Mouse (Mus musculus): ENCODE measurements at regions not wholly inside any gene's neighbourhood (a gene's known extent, or its start where the extent isn't known, plus 50 kb on each side); places are given as distances from the start of the nearest gene placed in this dataset.
"Not testable (repeated sequence)": the region's sequence is repeated elsewhere in the genome, so short reads cannot be mapped to it uniquely, and the experiment has no call there.

- H3K9ac ChIP-seq (ENCODE audit: low read length) = no peak overlapping the region
- DNase-seq (ENCODE audit: low spot score) (no peak), ATAC-seq (replicated peaks; ENCODE audit: low FRiP score) (no peak)
- H3K4me3 ChIP-seq (ENCODE audit: low read depth, low read length) = no peak overlapping the region
- H3K9me3 ChIP-seq (ENCODE audit: control insufficient read depth, low read length) = no peaks in the 10 kb centered on the region
- no peaks in the 10 kb centered on the region for H3K36me3 ChIP-seq (ENCODE audit: control insufficient read depth, insufficient read depth, low read length)
- no peaks in the 10 kb centered on the region for H3K4me1 ChIP-seq (replicated peaks; ENCODE audit: control insufficient read depth, insufficient read depth, low read length)
- H3K4me2 ChIP-seq (ENCODE audit: low read depth, low read length, severe bottlenecking) = no peak overlapping the region
- 72% methylated on average over 4 of the region's 4 CpGs for WGBS
- no peaks in the 10 kb centered on the region for H3K27me3 ChIP-seq (ENCODE audit: control insufficient read depth, insufficient read depth, low read length)
- no peak overlapping the region for H3K27ac ChIP-seq (ENCODE audit: low read depth, low read length)
Observed at GRCm38 (mm10) chr1:107767198-107767947, 177.6 kb downstream of the Serpinb8 start.

DNA sequence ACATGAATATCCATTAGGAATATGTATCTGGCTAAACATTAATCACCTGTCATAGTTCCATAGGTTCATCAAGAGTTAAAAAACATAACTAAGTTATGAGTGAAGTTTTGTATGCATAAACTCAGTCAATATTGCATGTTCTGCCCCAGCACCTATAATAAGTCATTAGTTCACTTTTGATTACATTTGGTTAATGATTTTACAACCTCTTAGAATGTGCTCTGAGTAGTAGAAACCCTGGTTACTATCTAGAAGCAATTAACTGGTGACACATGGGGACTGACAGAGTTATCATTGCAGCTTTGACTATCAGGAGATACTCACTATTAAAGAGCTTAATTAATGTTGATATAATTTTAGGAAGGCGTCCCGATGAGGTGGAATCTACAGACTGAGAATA is 183.2 kb downstream of the Serpinb8 start:
- Histone ChIP-seq H3K4me1 (replicated peaks; ENCODE audit: control insufficient read depth, insufficient read depth, low read length) (no peaks in the 10 kb centered on the region), H3K27ac (ENCODE audit: low read depth, low read length) (no peak overlapping the region), H3K9me3 (ENCODE audit: control insufficient read depth, low read length) (no peaks in the 10 kb centered on the region), H3K36me3 (ENCODE audit: control insufficient read depth, insufficient read depth, low read length) (no peaks in the 10 kb centered on the region), H3K4me3 (ENCODE audit: low read depth, low read length) (no peak overlapping the region), H3K9ac (ENCODE audit: low read length) (no peak overlapping the region), H3K27me3 (ENCODE audit: control insufficient read depth, insufficient read depth, low read length) (no peaks in the 10 kb centered on the region), H3K4me2 (ENCODE audit: low read depth, low read length, severe bottlenecking) (no peak overlapping the region)
- 90% methylated on average over 2 of the region's 2 CpGs for WGBS
- DNase-seq (ENCODE audit: low spot score) = no peak
- no peak for ATAC-seq (replicated peaks; ENCODE audit: low FRiP score)

DNA sequence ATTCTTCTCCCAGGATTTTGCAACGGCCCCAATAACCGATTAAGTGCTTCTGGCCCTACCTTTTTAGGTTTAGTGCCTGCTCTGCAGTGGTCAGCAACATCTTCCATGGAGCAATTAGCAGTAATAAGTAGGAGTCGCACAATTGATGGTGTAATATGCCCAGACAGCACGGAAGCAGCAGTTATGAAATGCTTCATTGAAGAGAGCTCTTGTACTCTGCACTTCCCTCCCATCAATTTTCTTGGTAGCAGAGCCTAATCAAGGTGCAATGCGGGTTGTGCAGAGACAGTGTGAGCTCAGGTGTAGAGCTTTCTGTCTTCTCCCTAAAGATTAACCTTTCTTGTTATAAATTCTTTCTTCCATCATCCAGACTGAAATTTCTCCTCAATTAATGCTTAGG is 193.3 kb downstream of the Serpinb8 start:
- no peak for ATAC-seq (replicated peaks; ENCODE audit: low FRiP score)

DNA sequence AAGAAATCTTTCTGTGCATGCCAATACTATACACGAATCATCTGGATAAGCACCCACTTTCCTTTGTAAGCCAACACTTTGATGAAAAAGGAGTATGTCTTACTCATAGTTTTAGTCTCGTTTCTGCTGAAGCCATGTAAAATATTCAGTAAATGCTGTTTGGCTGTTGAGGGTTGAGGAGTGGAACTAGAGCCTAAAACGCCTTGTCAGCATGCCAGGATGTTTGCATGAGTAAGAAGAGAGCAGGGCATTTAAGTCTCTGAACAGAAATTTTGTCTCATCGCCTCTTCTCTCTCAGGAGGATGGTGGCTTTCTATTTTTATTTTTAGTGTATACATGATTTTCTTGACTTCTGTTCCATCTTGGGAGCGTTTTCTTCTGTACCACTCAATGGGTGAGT is 216.0 kb downstream of the Serpinb8 start:
- Histone ChIP-seq H3K27ac (ENCODE audit: low read depth, low read length) (no peak overlapping the region), H3K4me2 (ENCODE audit: low read depth, low read length, severe bottlenecking) (no peak overlapping the region), H3K36me3 (ENCODE audit: control insufficient read depth, insufficient read depth, low read length) (no peaks in the 10 kb centered on the region), H3K4me3 (ENCODE audit: low read depth, low read length) (no peak overlapping the region), H3K9ac (ENCODE audit: low read length) (no peak overlapping the region), H3K27me3 (ENCODE audit: control insufficient read depth, insufficient read depth, low read length) (no peaks in the 10 kb centered on the region), H3K4me1 (replicated peaks; ENCODE audit: control insufficient read depth, insufficient read depth, low read length) (no peaks in the 10 kb centered on the region), H3K9me3 (ENCODE audit: control insufficient read depth, low read length) (no peaks in the 10 kb centered on the region)
- ATAC-seq (replicated peaks; ENCODE audit: low FRiP score) (no peak), DNase-seq (ENCODE audit: low spot score) (no peak)
- 81% methylated on average over 5 of the region's 5 CpGs for WGBS

More for the DNA sequence above, 193.3 kb downstream of the Serpinb8 start:
- WGBS = 91% methylated on average over 5 of the region's 5 CpGs
- Histone ChIP-seq H3K4me1 (replicated peaks; ENCODE audit: control insufficient read depth, insufficient read depth, low read length) (no peaks in the 10 kb centered on the region), H3K27ac (ENCODE audit: low read depth, low read length) (no peak overlapping the region), H3K36me3 (ENCODE audit: control insufficient read depth, insufficient read depth, low read length) (no peaks in the 10 kb centered on the region), H3K4me2 (ENCODE audit: low read depth, low read length, severe bottlenecking) (no peak overlapping the region), H3K9me3 (ENCODE audit: control insufficient read depth, low read length) (no peaks in the 10 kb centered on the region), H3K9ac (ENCODE audit: low read length) (no peak overlapping the region), H3K27me3 (ENCODE audit: control insufficient read depth, insufficient read depth, low read length) (no peaks in the 10 kb centered on the region), H3K4me3 (ENCODE audit: low read depth, low read length) (no peak overlapping the region)
- no peak for DNase-seq (ENCODE audit: low spot score)

- not testable (repeated sequence) for H3K4me1 ChIP-seq (replicated peaks; ENCODE audit: control insufficient read depth, insufficient read depth, low read length); ATAC-seq (replicated peaks; ENCODE audit: low FRiP score); H3K4me3 ChIP-seq (ENCODE audit: low read depth, low read length); H3K9ac ChIP-seq (ENCODE audit: low read length); H3K27me3 ChIP-seq (ENCODE audit: control insufficient read depth, insufficient read depth, low read length); H3K4me2 ChIP-seq (ENCODE audit: low read depth, low read length, severe bottlenecking); H3K9me3 ChIP-seq (ENCODE audit: control insufficient read depth, low read length); H3K36me3 ChIP-seq (ENCODE audit: control insufficient read depth, insufficient read depth, low read length); DNase-seq (ENCODE audit: low spot score); H3K27ac ChIP-seq (ENCODE audit: low read depth, low read length)
- 91% methylated on average over 2 of the region's 2 CpGs for WGBS
Observed at GRCm38 (mm10) chr1:107807367-107807766, 217.6 kb downstream of the Serpinb8 start.

DNA sequence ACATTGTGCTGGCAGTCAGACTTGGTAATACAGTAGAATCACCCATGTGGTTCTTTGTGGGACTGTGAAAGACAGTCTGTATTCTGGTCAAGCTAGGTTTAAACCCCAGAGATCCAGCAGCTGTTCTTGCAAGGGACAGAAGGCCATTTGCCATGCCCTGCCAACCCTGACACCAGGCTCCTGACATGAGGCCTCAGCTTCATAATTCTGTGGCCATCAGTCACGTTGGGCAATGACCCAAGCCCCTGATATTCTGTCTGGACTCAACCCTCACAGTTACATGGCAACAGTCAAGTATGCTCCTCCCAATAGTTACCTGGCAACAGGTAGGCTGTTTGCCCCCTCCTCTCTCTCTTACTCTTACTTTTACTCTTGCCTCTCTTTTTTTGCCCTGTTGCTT is 221.3 kb downstream of the Serpinb8 start:
- WGBS = 87% methylated on average over 1 of the region's 1 CpGs
- Histone ChIP-seq H3K4me2 (ENCODE audit: low read depth, low read length, severe bottlenecking) (no peak overlapping the region), H3K27ac (ENCODE audit: low read depth, low read length) (no peak overlapping the region), H3K4me3 (ENCODE audit: low read depth, low read length) (no peak overlapping the region), H3K36me3 (ENCODE audit: control insufficient read depth, insufficient read depth, low read length) (no peaks in the 10 kb centered on the region), H3K4me1 (replicated peaks; ENCODE audit: control insufficient read depth, insufficient read depth, low read length) (no peaks in the 10 kb centered on the region), H3K9me3 (ENCODE audit: control insufficient read depth, low read length) (no peaks in the 10 kb centered on the region), H3K27me3 (ENCODE audit: control insufficient read depth, insufficient read depth, low read length) (no peaks in the 10 kb centered on the region), H3K9ac (ENCODE audit: low read length) (no peak overlapping the region)
- DNase-seq (ENCODE audit: low spot score) = no peak
- ATAC-seq (replicated peaks; ENCODE audit: low FRiP score) = no peak

DNA sequence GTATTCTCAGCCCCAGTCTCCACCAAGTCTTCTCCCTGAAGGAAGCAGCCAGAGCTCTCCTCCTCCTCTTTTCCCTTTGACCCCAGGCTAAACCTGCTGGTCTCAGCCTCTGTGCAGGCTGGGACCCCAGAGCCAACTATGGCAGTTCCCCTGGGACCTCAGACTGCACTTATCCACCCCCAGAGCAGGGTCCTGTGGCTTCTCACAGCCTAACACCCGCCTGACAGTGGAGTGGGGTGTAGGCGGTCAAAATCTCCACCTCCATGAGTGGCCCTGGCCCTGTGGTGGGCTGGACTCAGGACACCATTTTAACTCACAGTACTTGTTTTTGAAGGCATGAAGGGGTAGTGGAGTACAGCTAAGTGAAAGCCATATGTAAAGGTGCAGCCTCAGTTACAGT is 222.1 kb downstream of the Serpinb8 start:
- no peak overlapping the region for H3K27ac ChIP-seq (ENCODE audit: low read depth, low read length)
- no peaks in the 10 kb centered on the region for H3K4me1 ChIP-seq (replicated peaks; ENCODE audit: control insufficient read depth, insufficient read depth, low read length)
- no peaks in the 10 kb centered on the region for H3K27me3 ChIP-seq (ENCODE audit: control insufficient read depth, insufficient read depth, low read length)
- H3K9ac ChIP-seq (ENCODE audit: low read length) = no peak overlapping the region
- 79% methylated on average over 2 of the region's 2 CpGs for WGBS
- H3K36me3 ChIP-seq (ENCODE audit: control insufficient read depth, insufficient read depth, low read length) = no peaks in the 10 kb centered on the region
- no peaks in the 10 kb centered on the region for H3K9me3 ChIP-seq (ENCODE audit: control insufficient read depth, low read length)
- no peak overlapping the region for H3K4me3 ChIP-seq (ENCODE audit: low read depth, low read length)
- H3K4me2 ChIP-seq (ENCODE audit: low read depth, low read length, severe bottlenecking) = no peak overlapping the region
- ATAC-seq (replicated peaks; ENCODE audit: low FRiP score) (no peak), DNase-seq (ENCODE audit: low spot score) (no peak)

DNA sequence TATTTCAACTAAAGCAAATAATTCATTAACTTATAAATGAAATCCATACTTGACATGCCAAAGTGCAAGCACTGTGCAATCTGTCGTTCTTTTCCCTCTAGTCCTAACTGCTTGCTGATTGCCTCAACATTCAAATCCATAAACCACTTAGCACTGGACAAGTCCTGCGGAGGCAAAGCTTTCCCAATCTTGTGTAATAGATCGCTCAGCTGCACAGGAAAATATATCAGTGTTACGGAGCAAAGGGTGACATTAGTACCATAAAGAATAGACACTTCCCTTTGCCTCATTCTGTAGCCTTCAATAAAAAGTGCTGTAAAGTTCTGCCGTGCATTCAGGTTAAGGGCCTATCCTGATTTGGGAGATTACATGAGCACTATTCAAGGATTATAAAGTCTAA is 248.1 kb downstream of the Serpinb8 start:
- WGBS = 88% methylated on average over 5 of the region's 5 CpGs
- no peak overlapping the region for H3K4me3 ChIP-seq (ENCODE audit: low read depth, low read length)
- ATAC-seq (replicated peaks; ENCODE audit: low FRiP score) (no peak), DNase-seq (ENCODE audit: low spot score) (no peak)
- H3K4me2 ChIP-seq (ENCODE audit: low read depth, low read length, severe bottlenecking) = no peak overlapping the region
- H3K36me3 ChIP-seq (ENCODE audit: control insufficient read depth, insufficient read depth, low read length) = no peaks in the 10 kb centered on the region
- no peak overlapping the region for H3K27ac ChIP-seq (ENCODE audit: low read depth, low read length)
- H3K4me1 ChIP-seq (replicated peaks; ENCODE audit: control insufficient read depth, insufficient read depth, low read length) = no peaks in the 10 kb centered on the region
- H3K9ac ChIP-seq (ENCODE audit: low read length) = no peak overlapping the region
- H3K9me3 ChIP-seq (ENCODE audit: control insufficient read depth, low read length) = no peaks in the 10 kb centered on the region
- H3K27me3 ChIP-seq (ENCODE audit: control insufficient read depth, insufficient read depth, low read length) = no peaks in the 10 kb centered on the region

- ATAC-seq (replicated peaks; ENCODE audit: low FRiP score) = no peak
- 61% methylated on average over 2 of the region's 2 CpGs for WGBS
Observed at GRCm38 (mm10) chr1:107852386-107852785, 262.6 kb downstream of the Serpinb8 start.

More at GRCm38 (mm10) chr1:107852386-107852785, 262.6 kb downstream of the Serpinb8 start:
- DNase-seq (ENCODE audit: low spot score) = no peak
- Histone ChIP-seq H3K4me1 (replicated peaks; ENCODE audit: control insufficient read depth, insufficient read depth, low read length) (no peaks in the 10 kb centered on the region), H3K27ac (ENCODE audit: low read depth, low read length) (no peak overlapping the region), H3K4me2 (ENCODE audit: low read depth, low read length, severe bottlenecking) (no peak overlapping the region), H3K27me3 (ENCODE audit: control insufficient read depth, insufficient read depth, low read length) (no peaks in the 10 kb centered on the region), H3K9ac (ENCODE audit: low read length) (no peak overlapping the region), H3K36me3 (ENCODE audit: control insufficient read depth, insufficient read depth, low read length) (no peaks in the 10 kb centered on the region), H3K9me3 (ENCODE audit: control insufficient read depth, low read length) (no peaks in the 10 kb centered on the region), H3K4me3 (ENCODE audit: low read depth, low read length) (no peak overlapping the region)

Data from forebrain, embryonic 11.5 days (tissue).